Mouse (Mus musculus): ENCODE measurements at regions not wholly inside any gene's neighbourhood (a gene's known extent, or its start where the extent isn't known, plus 50 kb on each side); places are given as distances from the start of the nearest gene placed in this dataset.
A peak's percentile ranks its signal among the peaks of the same experiment; 100 is the strongest.

GRCm38 (mm10) chr14:101382838-101383237 is 182.7 kb upstream of the Prr30 start:
- Histone ChIP-seq H3K4me3 (no peak overlapping the region), H3K9me3 (replicated peaks) (no peaks in the 10 kb centered on the region), H3K4me1 (peaks cover 21% of the 10 kb centered on the region), H3K27me3 (ENCODE audit: low read depth, poor library complexity, severe bottlenecking) (no peaks in the 10 kb centered on the region), H3K27ac (peak overlapping the region; percentile 46; the same call in 1 of the 2 replicates), H3K36me3 (no peaks in the 10 kb centered on the region)
- 61% methylated on average over 6 of the region's 6 CpGs for WGBS
- DNase-seq (ENCODE audit: low spot score), result peak; percentile 33

GRCm38 (mm10) chr14:101381943-101382342 is 181.8 kb upstream of the Prr30 start:
- WGBS, result 85% methylated on average over 2 of the region's 2 CpGs
- no peak for DNase-seq (ENCODE audit: low spot score)
- H3K9me3 ChIP-seq (replicated peaks), result no peaks in the 10 kb centered on the region

GRCm38 (mm10) chr14:101379663-101380006 is 179.5 kb upstream of the Prr30 start:
- Histone ChIP-seq H3K27ac (peak overlapping the region; percentile 76), H3K4me3 (no peak overlapping the region), H3K9me3 (replicated peaks) (no peaks in the 10 kb centered on the region), H3K27me3 (ENCODE audit: low read depth, poor library complexity, severe bottlenecking) (no peaks in the 10 kb centered on the region), H3K4me1 (peaks cover 34% of the 10 kb centered on the region), H3K36me3 (no peaks in the 10 kb centered on the region)
- 43% methylated on average over 4 of the region's 4 CpGs for WGBS
- no peak for DNase-seq (ENCODE audit: low spot score)

More at GRCm38 (mm10) chr14:101381943-101382342, 181.8 kb upstream of the Prr30 start:
- H3K4me3 ChIP-seq, result no peak overlapping the region
- peaks cover 24% of the 10 kb centered on the region for H3K4me1 ChIP-seq
- H3K27me3 ChIP-seq (ENCODE audit: low read depth, poor library complexity, severe bottlenecking), result no peaks in the 10 kb centered on the region
- H3K27ac ChIP-seq, result no peak overlapping the region
- H3K36me3 ChIP-seq, result no peaks in the 10 kb centered on the region

GRCm38 (mm10) chr14:101378965-101379662 is 179.0 kb upstream of the Prr30 start:
- Histone ChIP-seq H3K4me3 (peak overlapping the region; percentile 34; the same call in 1 of the 2 replicates), H3K27me3 (ENCODE audit: low read depth, poor library complexity, severe bottlenecking) (no peaks in the 10 kb centered on the region), H3K9me3 (replicated peaks) (no peaks in the 10 kb centered on the region), H3K4me1 (peaks cover 34% of the 10 kb centered on the region), H3K36me3 (no peaks in the 10 kb centered on the region), H3K27ac (peak overlapping the region; percentile 76)
- WGBS, result 36% methylated on average over 21 of the region's 21 CpGs
- DNase-seq (ENCODE audit: low spot score), result peak; percentile 88

- Histone ChIP-seq H3K4me1 (peaks cover 34% of the 10 kb centered on the region), H3K27me3 (ENCODE audit: low read depth, poor library complexity, severe bottlenecking) (no peaks in the 10 kb centered on the region), H3K27ac (no peak overlapping the region), H3K36me3 (no peaks in the 10 kb centered on the region), H3K4me3 (no peak overlapping the region), H3K9me3 (replicated peaks) (no peaks in the 10 kb centered on the region)
- WGBS, result 89% methylated on average over 8 of the region's 8 CpGs
- no peak for DNase-seq (ENCODE audit: low spot score)
Measured at GRCm38 (mm10) chr14:101378545-101378944, 178.4 kb upstream of the Prr30 start.

- H3K36me3 ChIP-seq, result no peaks in the 10 kb centered on the region
- H3K27ac ChIP-seq, result no peak overlapping the region
- 89% methylated on average over 1 of the region's 1 CpGs for WGBS
Measured at GRCm38 (mm10) chr14:101376690-101377089, 176.6 kb upstream of the Prr30 start.

GRCm38 (mm10) chr14:101375833-101376232 is 175.7 kb upstream of the Prr30 start:
- Histone ChIP-seq H3K4me1 (peaks cover 27% of the 10 kb centered on the region), H3K27me3 (ENCODE audit: low read depth, poor library complexity, severe bottlenecking) (no peaks in the 10 kb centered on the region), H3K9me3 (replicated peaks) (no peaks in the 10 kb centered on the region), H3K4me3 (no peak overlapping the region), H3K36me3 (no peaks in the 10 kb centered on the region), H3K27ac (0 out of 2 replicates have a peak overlapping the region, but pooled peaks have one; percentile 14)
- WGBS, result 45% methylated on average over 6 of the region's 6 CpGs
- no peak for DNase-seq (ENCODE audit: low spot score)

More at GRCm38 (mm10) chr14:101376690-101377089, 176.6 kb upstream of the Prr30 start:
- no peak overlapping the region for H3K4me3 ChIP-seq
- H3K4me1 ChIP-seq, result peaks cover 27% of the 10 kb centered on the region
- DNase-seq (ENCODE audit: low spot score), result no peak
- H3K27me3 ChIP-seq (ENCODE audit: low read depth, poor library complexity, severe bottlenecking), result no peaks in the 10 kb centered on the region
- H3K9me3 ChIP-seq (replicated peaks), result no peaks in the 10 kb centered on the region

- DNase-seq (ENCODE audit: low spot score), result no peak
- Histone ChIP-seq H3K27me3 (ENCODE audit: low read depth, poor library complexity, severe bottlenecking) (no peaks in the 10 kb centered on the region), H3K9me3 (replicated peaks) (no peaks in the 10 kb centered on the region), H3K36me3 (no peaks in the 10 kb centered on the region), H3K4me3 (no peak overlapping the region), H3K4me1 (peaks cover 17% of the 10 kb centered on the region), H3K27ac (no peak overlapping the region)
- WGBS, result 91% methylated on average over 4 of the region's 4 CpGs
Measured at GRCm38 (mm10) chr14:101373864-101374263, 173.7 kb upstream of the Prr30 start.

- Histone ChIP-seq H3K27ac (no peak overlapping the region), H3K36me3 (no peaks in the 10 kb centered on the region), H3K9me3 (replicated peaks) (no peaks in the 10 kb centered on the region), H3K27me3 (ENCODE audit: low read depth, poor library complexity, severe bottlenecking) (no peaks in the 10 kb centered on the region), H3K4me1 (no peaks in the 10 kb centered on the region), H3K4me3 (no peak overlapping the region)
- 79% methylated on average over 2 of the region's 2 CpGs for WGBS
- DNase-seq (ENCODE audit: low spot score), result no peak
Measured at GRCm38 (mm10) chr14:101359860-101360259, 159.7 kb upstream of the Prr30 start.

- H3K27ac ChIP-seq, result no peak overlapping the region
- H3K9me3 ChIP-seq (replicated peaks), result no peaks in the 10 kb centered on the region
- no peaks in the 10 kb centered on the region for H3K36me3 ChIP-seq
- DNase-seq (ENCODE audit: low spot score), result no peak
- no peaks in the 10 kb centered on the region for H3K27me3 ChIP-seq (ENCODE audit: low read depth, poor library complexity, severe bottlenecking)
- H3K4me3 ChIP-seq, result no peak overlapping the region
- H3K4me1 ChIP-seq, result peaks cover 15% of the 10 kb centered on the region
- 73% methylated on average over 3 of the region's 3 CpGs for WGBS
Measured at GRCm38 (mm10) chr14:101353009-101353378, 152.9 kb upstream of the Prr30 start.

GRCm38 (mm10) chr14:101352046-101353008 is 152.2 kb upstream of the Prr30 start:
- peak; percentile 50 for DNase-seq (ENCODE audit: low spot score)
- Histone ChIP-seq H3K27me3 (ENCODE audit: low read depth, poor library complexity, severe bottlenecking) (no peaks in the 10 kb centered on the region), H3K4me3 (no peak overlapping the region), H3K9me3 (replicated peaks) (no peaks in the 10 kb centered on the region), H3K36me3 (no peaks in the 10 kb centered on the region), H3K4me1 (peaks cover 15% of the 10 kb centered on the region), H3K27ac (no peak overlapping the region)
- WGBS, result 56% methylated on average over 6 of the region's 6 CpGs

- WGBS, result 92% methylated on average over 1 of the region's 1 CpGs
- no peak overlapping the region for H3K4me3 ChIP-seq
- DNase-seq (ENCODE audit: low spot score), result no peak
- H3K9me3 ChIP-seq (replicated peaks), result no peaks in the 10 kb centered on the region
- no peaks in the 10 kb centered on the region for H3K36me3 ChIP-seq
- H3K27me3 ChIP-seq (ENCODE audit: low read depth, poor library complexity, severe bottlenecking), result no peaks in the 10 kb centered on the region
- no peaks in the 10 kb centered on the region for H3K4me1 ChIP-seq
- H3K27ac ChIP-seq, result no peak overlapping the region
Measured at GRCm38 (mm10) chr14:101340331-101340730, 140.2 kb upstream of the Prr30 start.

- no peak for DNase-seq (ENCODE audit: low spot score)
- Histone ChIP-seq H3K27me3 (ENCODE audit: low read depth, poor library complexity, severe bottlenecking) (no peaks in the 10 kb centered on the region), H3K27ac (no peak overlapping the region), H3K9me3 (replicated peaks) (no peaks in the 10 kb centered on the region), H3K4me1 (no peaks in the 10 kb centered on the region), H3K36me3 (no peaks in the 10 kb centered on the region), H3K4me3 (no peak overlapping the region)
- 72% methylated on average over 4 of the region's 4 CpGs for WGBS
Measured at GRCm38 (mm10) chr14:101332015-101332414, 131.9 kb upstream of the Prr30 start.
